Mouse (Mus musculus): ENCODE results near the gene Pla2g4a.

GRCm38 (mm10) chr1:149846655-149847054 lies 114.4 kb downstream of the Pla2g4a start:
- TF ChIP-seq EP300 (IDR thresholded peaks at IDR 0.05; ENCODE audit: low read depth) (no peak), CTCF (IDR thresholded peaks at IDR 0.05; ENCODE audit: low read depth) (no peak)
